Mouse (Mus musculus): ENCODE results near the gene Spi1. TPM values are rescaled to one million over a fixed set of nuclear protein-coding genes. Genes with fewer than 3 reads are reported as not detected.

The Spi1 gene
- polyA plus RNA-seq, 2 experiments, result 15.6 to 20.5 TPM

DNA sequence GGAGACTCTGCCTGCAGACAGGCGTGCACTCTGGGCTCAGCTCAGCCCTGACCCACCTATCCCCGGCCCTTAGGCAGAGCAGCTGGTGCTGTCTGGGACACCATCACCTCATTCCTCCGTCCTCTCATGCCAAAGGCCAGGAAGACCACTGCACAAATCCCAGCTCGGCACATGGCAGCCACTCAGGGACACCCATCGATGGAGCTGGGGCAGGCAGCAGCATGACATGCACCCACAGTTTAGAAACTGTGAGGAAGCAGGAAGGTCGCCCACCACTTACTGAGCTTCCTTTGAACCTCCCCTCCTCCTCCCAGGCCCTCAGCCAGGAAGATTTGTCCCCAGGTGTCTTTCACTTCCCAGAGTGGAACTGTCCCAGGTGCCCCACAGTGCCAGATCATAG lies 55.3 kb downstream of the Spi1 start:
- WGBS (ENCODE audit: insufficient replicate concordance), result 71% methylated on average over 6 of the region's 6 CpGs
- H3K36me3 ChIP-seq (replicated peaks; ENCODE audit: control insufficient read depth, insufficient read depth, low read depth), result no peaks in the 10 kb centered on the region
- H3K27ac ChIP-seq, result no peak overlapping the region
- no peak overlapping the region for H3K9ac ChIP-seq (replicated peaks)
- no peaks in the 10 kb centered on the region for H3K9me3 ChIP-seq (ENCODE audit: control insufficient read depth, low read length)
- ATAC-seq (ENCODE audit: insufficient read depth) (no peak), DNase-seq (ENCODE audit: low read depth in 3 of 3, low spot score in 3 of 3) (no peak)
- H3K27me3 ChIP-seq (ENCODE audit: control insufficient read depth, insufficient read depth, low read length), result no peaks in the 10 kb centered on the region
- TF ChIP-seq EP300 (IDR thresholded peaks at IDR 0.05; ENCODE audit: low read depth) (no peak), CTCF (IDR thresholded peaks at IDR 0.05; ENCODE audit: low read depth) (no peak)
- no peak overlapping the region for H3K4me2 ChIP-seq (ENCODE audit: low read depth)
- no peak overlapping the region for H3K4me3 ChIP-seq (ENCODE audit: insufficient read depth in 1 of 2, low read depth in 2 of 2, low read length in 2 of 2)
- H3K4me1 ChIP-seq (replicated peaks; ENCODE audit: control insufficient read depth in 2 of 2, insufficient read depth in 2 of 2, low read length in 1 of 2), result no peaks in the 10 kb centered on the region

DNA sequence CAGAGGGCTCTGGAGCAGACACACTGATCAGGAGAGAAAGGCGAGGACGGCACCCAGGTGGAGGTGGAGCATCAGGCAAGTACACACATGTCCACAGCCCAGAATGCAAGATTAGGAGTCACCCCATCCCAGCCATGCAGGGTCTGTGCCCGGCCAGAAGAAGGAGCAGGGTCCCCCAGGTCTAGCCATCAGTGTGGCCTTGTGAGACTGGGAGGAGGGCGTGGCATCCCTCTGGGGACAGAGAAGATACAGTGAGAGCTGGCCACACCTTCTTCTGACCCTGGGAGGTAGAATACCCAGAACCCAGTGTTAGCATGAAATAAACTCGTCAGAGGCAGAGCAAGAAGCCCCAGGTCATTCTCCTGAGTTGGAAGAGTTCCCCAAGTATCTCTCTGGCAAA lies 57.1 kb downstream of the Spi1 start:
- Histone ChIP-seq H3K9ac (replicated peaks) (no peak overlapping the region), H3K27me3 (ENCODE audit: control insufficient read depth, insufficient read depth, low read length) (no peaks in the 10 kb centered on the region), H3K4me3 (ENCODE audit: insufficient read depth in 1 of 2, low read depth in 2 of 2, low read length in 2 of 2) (no peak overlapping the region), H3K4me1 (replicated peaks; ENCODE audit: control insufficient read depth in 2 of 2, insufficient read depth in 2 of 2, low read length in 1 of 2) (no peaks in the 10 kb centered on the region), H3K27ac (no peak overlapping the region), H3K4me2 (ENCODE audit: low read depth) (no peak overlapping the region), H3K9me3 (ENCODE audit: control insufficient read depth, low read length) (no peaks in the 10 kb centered on the region), H3K36me3 (replicated peaks; ENCODE audit: control insufficient read depth, insufficient read depth, low read depth) (no peaks in the 10 kb centered on the region)
- DNase-seq (ENCODE audit: low read depth in 3 of 3, low spot score in 3 of 3), result no peak
- no peak for ATAC-seq (ENCODE audit: insufficient read depth)
- TF ChIP-seq CTCF (IDR thresholded peaks at IDR 0.05; ENCODE audit: low read depth), result no peak
- no peak for TF ChIP-seq EP300 (IDR thresholded peaks at IDR 0.05; ENCODE audit: low read depth)
- 57% methylated on average over 5 of the region's 5 CpGs for WGBS (ENCODE audit: insufficient replicate concordance)

DNA sequence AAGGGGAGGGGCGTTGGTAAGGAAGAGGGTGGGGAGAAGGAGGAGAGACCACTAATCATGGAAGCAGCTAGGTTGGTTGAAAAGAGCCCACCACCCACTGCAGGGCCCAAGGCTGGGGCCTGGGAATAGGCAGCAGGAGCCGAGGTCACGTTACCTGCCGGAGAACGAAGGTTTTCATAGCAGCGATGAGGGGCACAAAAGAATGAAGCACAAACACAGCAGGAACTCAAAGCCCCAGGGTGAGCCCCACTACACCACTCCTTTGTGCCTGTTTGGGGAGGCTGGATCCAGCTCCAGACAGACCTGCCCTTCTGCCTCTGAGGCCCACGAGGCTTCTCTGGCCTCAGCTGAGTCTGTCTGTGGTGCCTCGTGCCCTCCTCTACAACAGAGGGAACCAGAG lies 57.6 kb downstream of the Spi1 start:
- no peaks in the 10 kb centered on the region for H3K36me3 ChIP-seq (replicated peaks; ENCODE audit: control insufficient read depth, insufficient read depth, low read depth)

DNA sequence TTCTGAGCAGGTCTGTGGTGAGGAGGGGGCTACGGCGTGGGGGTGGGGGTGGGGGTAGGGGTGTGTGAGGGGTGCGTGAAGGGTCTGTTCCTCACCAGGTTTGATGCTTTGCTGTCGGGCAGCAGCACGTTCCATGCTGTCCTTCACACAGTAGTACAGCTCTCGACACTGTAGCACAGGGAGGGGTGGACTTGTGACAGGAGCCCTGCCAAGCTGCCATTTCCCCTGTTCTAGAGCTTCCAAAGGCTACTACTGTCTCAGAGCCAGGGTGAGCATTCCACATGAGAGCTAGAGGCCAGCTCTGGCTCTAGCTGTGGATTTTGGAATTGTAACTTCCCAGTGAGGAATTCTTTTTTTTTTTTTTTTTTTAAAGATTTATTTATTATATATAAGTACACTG lies 60.7 kb downstream of the Spi1 start:
- Histone ChIP-seq H3K27ac (no peak overlapping the region), H3K9me3 (ENCODE audit: control insufficient read depth, low read length) (no peaks in the 10 kb centered on the region), H3K27me3 (ENCODE audit: control insufficient read depth, insufficient read depth, low read length) (no peaks in the 10 kb centered on the region), H3K36me3 (replicated peaks; ENCODE audit: control insufficient read depth, insufficient read depth, low read depth) (no peaks in the 10 kb centered on the region), H3K4me1 (replicated peaks; ENCODE audit: control insufficient read depth in 2 of 2, insufficient read depth in 2 of 2, low read length in 1 of 2) (no peaks in the 10 kb centered on the region), H3K9ac (replicated peaks) (no peak overlapping the region), H3K4me2 (ENCODE audit: low read depth) (no peak overlapping the region), H3K4me3 (ENCODE audit: insufficient read depth in 1 of 2, low read depth in 2 of 2, low read length in 2 of 2) (no peak overlapping the region)
- WGBS (ENCODE audit: insufficient replicate concordance), result 71% methylated on average over 6 of the region's 6 CpGs
- no peak for DNase-seq (ENCODE audit: low read depth in 3 of 3, low spot score in 3 of 3)
- no peak for ATAC-seq (ENCODE audit: insufficient read depth)
- TF ChIP-seq EP300 (IDR thresholded peaks at IDR 0.05; ENCODE audit: low read depth) (no peak), CTCF (IDR thresholded peaks at IDR 0.05; ENCODE audit: low read depth) (no peak)

More for the DNA sequence above, 57.6 kb downstream of the Spi1 start:
- Histone ChIP-seq H3K9me3 (ENCODE audit: control insufficient read depth, low read length) (no peaks in the 10 kb centered on the region), H3K4me1 (replicated peaks; ENCODE audit: control insufficient read depth in 2 of 2, insufficient read depth in 2 of 2, low read length in 1 of 2) (no peaks in the 10 kb centered on the region), H3K27ac (no peak overlapping the region), H3K9ac (replicated peaks) (no peak overlapping the region), H3K27me3 (ENCODE audit: control insufficient read depth, insufficient read depth, low read length) (no peaks in the 10 kb centered on the region), H3K4me2 (ENCODE audit: low read depth) (no peak overlapping the region), H3K4me3 (ENCODE audit: insufficient read depth in 1 of 2, low read depth in 2 of 2, low read length in 2 of 2) (no peak overlapping the region)
- no peak for DNase-seq (ENCODE audit: low read depth in 3 of 3, low spot score in 3 of 3)
- ATAC-seq (ENCODE audit: insufficient read depth), result no peak
- 82% methylated on average over 8 of the region's 8 CpGs for WGBS (ENCODE audit: insufficient replicate concordance)
- TF ChIP-seq CTCF (IDR thresholded peaks at IDR 0.05; ENCODE audit: low read depth), result no peak
- TF ChIP-seq EP300 (IDR thresholded peaks at IDR 0.05; ENCODE audit: low read depth), result no peak

DNA sequence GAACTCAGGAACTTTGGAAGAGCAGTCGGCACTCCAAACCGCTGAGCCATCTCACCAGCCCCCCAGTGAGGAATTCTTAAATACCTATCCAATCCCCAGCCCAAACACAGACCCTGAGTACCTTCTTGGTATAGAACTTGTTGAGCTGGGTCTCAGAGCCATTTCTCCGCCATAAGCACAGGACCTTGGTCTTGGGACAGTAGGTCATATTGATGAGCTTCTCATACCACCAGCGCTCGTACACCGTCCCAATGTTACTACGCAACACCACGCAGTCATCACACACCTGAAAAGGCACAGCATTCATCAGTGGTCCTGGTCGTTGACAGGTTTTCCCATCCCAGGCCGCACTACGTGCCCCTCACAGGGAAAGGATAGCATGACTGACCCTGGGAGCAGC lies 61.2 kb downstream of the Spi1 start:
- Histone ChIP-seq H3K9me3 (ENCODE audit: control insufficient read depth, low read length) (no peaks in the 10 kb centered on the region), H3K4me3 (ENCODE audit: insufficient read depth in 1 of 2, low read depth in 2 of 2, low read length in 2 of 2) (no peak overlapping the region), H3K4me2 (ENCODE audit: low read depth) (no peak overlapping the region), H3K27ac (no peak overlapping the region), H3K36me3 (replicated peaks; ENCODE audit: control insufficient read depth, insufficient read depth, low read depth) (no peaks in the 10 kb centered on the region), H3K9ac (replicated peaks) (no peak overlapping the region), H3K27me3 (ENCODE audit: control insufficient read depth, insufficient read depth, low read length) (no peaks in the 10 kb centered on the region), H3K4me1 (replicated peaks; ENCODE audit: control insufficient read depth in 2 of 2, insufficient read depth in 2 of 2, low read length in 1 of 2) (no peaks in the 10 kb centered on the region)
- no peak for ATAC-seq (ENCODE audit: insufficient read depth)
- 88% methylated on average over 11 of the region's 11 CpGs for WGBS (ENCODE audit: insufficient replicate concordance)
- TF ChIP-seq CTCF (IDR thresholded peaks at IDR 0.05; ENCODE audit: low read depth) (no peak), EP300 (IDR thresholded peaks at IDR 0.05; ENCODE audit: low read depth) (no peak)
- no peak for DNase-seq (ENCODE audit: low read depth in 3 of 3, low spot score in 3 of 3)
